Mouse (Mus musculus) lung, postnatal 0 days (tissue): ENCODE measurements at regions not wholly inside any gene's neighbourhood (a gene's known extent, or its start where the extent isn't known, plus 50 kb on each side); places are given as distances from the start of the nearest gene placed in this dataset.

Experiments used
- ATAC-seq: fragments of 200-750 bp; cut with Nextera tagmentation; 2 replicates; pipeline ENCODE4 v1.8.0; 2017; ENCODE audit warnings: moderate library complexity
- DNase-seq: peaks from one replicate; pipeline ENCODE4 v3.0.0-alpha.2; 2016; ENCODE audit warnings: low spot score
- H3K27ac ChIP-seq: fragments of 300-500 bp; sonication (generic); 2 replicates; pipeline ENCODE4 v1.5.1; 2014; ENCODE audit warnings: antibody characterized with exemption, mild to moderate bottlenecking, low read length, mixed read lengths
- H3K27me3 ChIP-seq: fragments of 300-500 bp; sonication (generic); replicated peaks from 2 replicates; pipeline ENCODE4 v1.6.1; 2014; ENCODE audit warnings: low read length, mixed read lengths; ENCODE audit not compliant: insufficient read depth
- H3K36me3 ChIP-seq: fragments of 300-500 bp; sonication (generic); 2 replicates; pipeline ENCODE4 v1.6.1; 2014; ENCODE audit warnings: low read length, mixed read lengths; ENCODE audit not compliant: insufficient read depth
- H3K4me1 ChIP-seq: fragments of 300-500 bp; sonication (generic); 2 replicates; pipeline ENCODE4 v1.6.1; 2014; ENCODE audit warnings: antibody characterized with exemption, low read depth, low read length, mixed read lengths; ENCODE audit not compliant: insufficient read depth
- H3K4me2 ChIP-seq: fragments of 300-500 bp; sonication (generic); replicated peaks from 2 replicates; pipeline ENCODE4 v1.6.1; 2014; ENCODE audit warnings: low read depth, mild to moderate bottlenecking, low read length, moderate library complexity, mixed read lengths
- H3K4me3 ChIP-seq: fragments of 300-500 bp; sonication (generic); 2 replicates; pipeline ENCODE4 v1.5.1; 2014; ENCODE audit warnings: low read depth, low read length
- H3K9ac ChIP-seq: fragments of 300-500 bp; sonication (generic); replicated peaks from 2 replicates; pipeline ENCODE4 v1.6.1; 2014; ENCODE audit warnings: low read depth, mild to moderate bottlenecking
- H3K9me3 ChIP-seq: fragments of 300-500 bp; sonication (generic); 2 replicates; pipeline ENCODE4 v1.6.1; 2016; ENCODE audit warnings: low read length, mixed read lengths
- CTCF ChIP-seq: IDR thresholded peaks from 2 replicates; pipeline ENCODE4 v1.5.1; 2016; ENCODE audit warnings: antibody characterized with exemption, mild to moderate bottlenecking
- EP300 ChIP-seq: IDR thresholded peaks from 2 replicates; pipeline ENCODE4 v1.6.1; 2016; ENCODE audit warnings: antibody characterized with exemption, mild to moderate bottlenecking, control low read depth
- WGBS: fragments of 180-500 bp; shearing (Covaris S2); extraction: QIAGEN DNeasy Blood & Tissue Kit; methylation state at CpG from one replicate; pipeline ENCODE4 v1.1.7; 2014; 5-methylcytosine and 5-hydroxymethylcytosine counted together

DNA sequence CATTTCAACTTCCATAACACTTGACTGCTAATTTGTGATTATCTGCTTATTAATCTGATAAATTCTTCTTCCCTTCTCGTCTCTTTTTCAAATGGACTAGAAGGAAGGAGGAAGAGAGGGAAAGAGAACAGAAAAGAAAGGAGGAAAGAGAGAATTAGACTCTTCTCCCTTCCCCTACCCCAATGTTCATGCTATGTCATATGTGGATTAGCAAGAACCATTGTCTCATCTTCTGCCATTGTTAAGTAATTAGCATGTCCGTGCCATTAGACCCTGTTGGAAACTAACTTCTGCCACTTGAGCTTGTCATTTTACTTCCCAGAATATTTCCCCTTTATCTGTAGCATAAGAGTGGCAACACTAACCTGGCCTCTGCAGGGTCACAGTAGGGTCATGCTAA, 78.8 kb upstream of the Serbp1 start:
- TF ChIP-seq EP300 (no peak; the same call in 1 of the 2 replicates), CTCF (no peak)
- Histone ChIP-seq H3K36me3 (no peaks in the 10 kb centered on the region), H3K9ac (no peak overlapping the region), H3K27me3 (no peaks in the 10 kb centered on the region), H3K4me3 (no peak overlapping the region), H3K4me1 (no peaks in the 10 kb centered on the region), H3K9me3 (no peaks in the 10 kb centered on the region), H3K27ac (no peak overlapping the region), H3K4me2 (no peak overlapping the region)
- 9% methylated on average over 2 of the region's 2 CpGs for WGBS
- ATAC-seq (no peak), DNase-seq (no peak)

DNA sequence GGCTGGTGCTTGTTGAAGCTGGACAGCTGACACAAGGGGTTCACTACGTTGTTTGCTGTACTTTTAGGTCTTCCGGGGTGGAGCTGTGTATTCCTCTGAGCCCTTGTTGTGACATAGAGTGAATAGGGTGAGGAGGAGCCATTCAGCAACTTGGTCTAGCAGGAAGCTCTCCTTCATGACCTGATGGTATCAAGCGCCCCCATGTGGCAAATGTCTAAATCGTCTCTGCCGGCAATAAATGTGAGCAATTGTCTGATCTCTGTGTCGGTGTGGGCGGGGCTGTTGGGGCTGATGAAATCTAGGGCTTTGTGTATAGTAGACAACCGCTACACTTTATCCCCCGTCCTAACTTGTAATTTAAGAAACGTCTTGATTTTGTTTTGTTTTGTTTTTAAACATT, 79.2 kb upstream of the Serbp1 start:
- Histone ChIP-seq H3K4me3 (no peak overlapping the region), H3K9ac (no peak overlapping the region), H3K4me2 (no peak overlapping the region), H3K27ac (no peak overlapping the region), H3K9me3 (no peaks in the 10 kb centered on the region), H3K27me3 (no peaks in the 10 kb centered on the region), H3K36me3 (no peaks in the 10 kb centered on the region), H3K4me1 (no peaks in the 10 kb centered on the region)
- TF ChIP-seq CTCF (peak; percentile 90), EP300 (peak; percentile 50; the same call in 1 of the 2 replicates)
- DNase-seq: peak; percentile 96
- peak; percentile 88 for ATAC-seq
- WGBS: 3% methylated on average over 10 of the region's 10 CpGs

DNA sequence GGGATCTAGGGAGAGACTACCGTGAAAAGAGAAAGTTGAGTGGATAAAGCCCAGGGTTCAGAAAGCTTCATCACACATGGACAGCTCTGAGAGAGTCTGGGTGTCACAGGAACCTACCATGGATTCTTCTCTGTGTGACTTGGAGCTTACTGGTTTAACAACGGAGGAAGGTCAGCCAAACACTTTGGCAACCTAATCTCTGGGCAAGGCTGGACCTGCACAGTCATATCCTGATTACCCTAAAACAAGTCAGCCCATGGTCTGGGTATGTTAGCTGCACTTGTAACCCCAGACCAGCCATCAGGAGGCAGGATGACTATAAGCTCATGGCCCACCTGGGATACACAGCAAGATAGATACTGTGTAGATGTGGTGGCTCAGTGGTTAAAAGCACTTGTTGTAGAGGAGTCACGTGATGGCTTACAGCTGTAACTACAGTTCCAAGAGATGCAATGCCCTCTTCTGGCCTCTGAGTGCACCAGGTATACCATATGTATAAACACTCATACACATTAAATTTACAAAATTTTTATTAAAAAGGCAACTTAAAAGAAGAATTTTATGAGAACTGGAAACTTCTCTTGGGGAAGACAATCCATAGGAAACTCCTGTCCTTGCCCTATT, 85.0 kb upstream of the Serbp1 start:
- H3K9ac ChIP-seq: no peak overlapping the region
- TF ChIP-seq CTCF (peak; percentile 31), EP300 (no peak)
- 66% methylated on average over 3 of the region's 3 CpGs for WGBS
- no peaks in the 10 kb centered on the region for H3K4me1 ChIP-seq
- H3K27me3 ChIP-seq: no peaks in the 10 kb centered on the region
- H3K36me3 ChIP-seq: no peaks in the 10 kb centered on the region
- no peak overlapping the region for H3K27ac ChIP-seq
- H3K4me3 ChIP-seq: no peak overlapping the region
- ATAC-seq: no peak; the same call in 1 of the 2 replicates
- no peak overlapping the region for H3K4me2 ChIP-seq
- H3K9me3 ChIP-seq: no peaks in the 10 kb centered on the region
- no peak for DNase-seq

DNA sequence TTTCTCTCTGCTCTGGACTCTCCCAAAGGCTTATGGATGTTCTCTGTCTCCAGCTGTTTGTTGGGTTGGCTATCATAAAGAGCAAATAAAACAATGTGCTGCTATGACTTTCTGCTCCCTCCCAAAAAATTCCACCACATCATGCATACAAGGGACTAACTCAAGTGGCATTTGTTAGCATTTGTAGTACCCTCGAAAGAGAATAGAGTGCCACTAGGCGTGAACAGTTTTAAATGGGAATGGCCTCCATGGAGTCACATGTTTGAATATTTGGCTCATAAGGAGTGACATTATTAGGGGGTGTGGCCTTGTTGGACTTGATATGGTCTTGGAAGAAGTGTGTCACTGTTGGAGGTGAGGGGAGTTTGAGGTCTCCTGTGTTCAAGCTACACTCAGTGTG, 86.5 kb upstream of the Serbp1 start:
- H3K4me2 ChIP-seq: no peak overlapping the region
- TF ChIP-seq EP300 (peak; percentile 42; the same call in 1 of the 2 replicates), CTCF (no peak)
- no peaks in the 10 kb centered on the region for H3K4me1 ChIP-seq
- H3K27ac ChIP-seq: no peak overlapping the region
- no peaks in the 10 kb centered on the region for H3K27me3 ChIP-seq
- no peak overlapping the region for H3K9ac ChIP-seq
- peak; percentile 74 for ATAC-seq
- WGBS: 49% methylated on average over 2 of the region's 2 CpGs
- H3K4me3 ChIP-seq: no peak overlapping the region
- peak; percentile 55 for DNase-seq
- no peaks in the 10 kb centered on the region for H3K36me3 ChIP-seq
- no peaks in the 10 kb centered on the region for H3K9me3 ChIP-seq

DNA sequence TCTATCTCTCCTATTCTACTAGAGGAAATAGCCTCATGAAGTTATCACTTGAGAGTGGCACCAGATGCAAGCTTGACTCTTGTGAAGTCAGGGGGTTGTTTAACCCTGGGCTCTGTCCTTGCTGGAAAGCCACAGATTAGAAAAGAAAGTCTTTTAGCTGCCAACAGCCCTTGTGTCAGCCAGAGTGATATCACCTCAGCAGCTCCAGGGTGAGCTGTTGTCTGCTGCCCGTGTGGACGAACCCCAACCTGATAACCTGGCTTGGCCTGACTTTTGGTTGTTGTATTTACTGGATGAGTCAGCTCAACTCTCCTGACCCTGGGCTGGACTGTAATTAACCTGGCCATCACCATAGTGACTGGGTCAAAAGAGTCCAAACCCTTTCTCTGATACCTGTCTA, 88.6 kb upstream of the Serbp1 start:
- 46% methylated on average over 2 of the region's 2 CpGs for WGBS
- Histone ChIP-seq H3K4me1 (no peaks in the 10 kb centered on the region), H3K36me3 (no peaks in the 10 kb centered on the region), H3K9me3 (no peaks in the 10 kb centered on the region), H3K4me3 (no peak overlapping the region), H3K27me3 (no peaks in the 10 kb centered on the region), H3K27ac (no peak overlapping the region), H3K9ac (no peak overlapping the region), H3K4me2 (no peak overlapping the region)
- TF ChIP-seq EP300 (no peak), CTCF (no peak)
- DNase-seq (no peak), ATAC-seq (no peak)

DNA sequence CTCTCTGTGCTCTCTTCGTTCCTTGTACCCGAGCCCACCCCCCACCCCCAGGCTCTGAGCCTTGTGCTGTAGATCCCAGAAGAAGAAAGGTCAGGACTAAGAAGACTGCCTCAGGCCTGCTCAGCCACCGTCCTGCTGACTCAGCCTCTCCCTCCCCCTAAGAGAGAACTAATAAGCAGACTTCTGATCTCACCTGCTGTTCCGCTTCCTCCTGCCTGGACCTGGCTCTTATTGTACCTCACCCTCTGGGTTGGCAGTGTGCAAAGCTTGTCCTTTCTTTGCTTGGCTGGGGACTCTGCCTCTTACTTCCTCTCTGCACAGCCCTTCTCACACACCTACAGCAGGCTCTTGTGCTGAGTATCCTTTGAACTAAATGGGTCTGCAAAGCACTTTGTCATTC, 91.3 kb upstream of the Serbp1 start:
- Histone ChIP-seq H3K4me2 (no peak overlapping the region), H3K9me3 (no peaks in the 10 kb centered on the region), H3K36me3 (no peaks in the 10 kb centered on the region), H3K4me1 (no peaks in the 10 kb centered on the region), H3K27ac (peak overlapping the region; percentile 47; the same call in 1 of the 2 replicates), H3K27me3 (no peaks in the 10 kb centered on the region), H3K9ac (no peak overlapping the region), H3K4me3 (no peak overlapping the region)
- ATAC-seq (peak; percentile 70), DNase-seq (peak; percentile 67)
- WGBS: 16% methylated on average over 4 of the region's 4 CpGs
- TF ChIP-seq CTCF (no peak), EP300 (no peak)

DNA sequence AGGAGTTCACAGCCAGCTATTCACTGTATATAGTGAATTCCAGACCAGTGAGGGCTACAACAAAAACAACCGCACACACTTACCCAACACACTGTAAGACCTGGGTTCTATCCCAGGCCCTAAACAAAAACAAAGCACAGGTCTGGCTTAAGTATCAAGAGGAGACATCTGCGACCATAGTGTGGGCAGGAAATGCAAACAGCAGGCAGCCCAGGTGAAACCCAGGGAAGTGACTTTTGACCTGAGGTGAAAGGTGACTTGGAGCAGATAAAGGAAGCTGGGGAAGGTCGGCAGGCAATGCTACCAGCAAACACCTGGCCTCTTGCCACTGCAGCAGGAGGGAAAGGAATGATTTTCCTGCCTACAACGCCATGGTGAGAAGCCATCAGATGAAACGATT, 92.0 kb upstream of the Serbp1 start:
- no peak for ATAC-seq
- H3K4me1 ChIP-seq: no peaks in the 10 kb centered on the region
- TF ChIP-seq EP300 (no peak), CTCF (no peak)
- no peak for DNase-seq
- no peak overlapping the region for H3K4me3 ChIP-seq
- 36% methylated on average over 5 of the region's 5 CpGs for WGBS
- H3K36me3 ChIP-seq: no peaks in the 10 kb centered on the region
- H3K27me3 ChIP-seq: no peaks in the 10 kb centered on the region
- no peak overlapping the region for H3K4me2 ChIP-seq
- H3K27ac ChIP-seq: peak overlapping the region; percentile 47; the same call in 1 of the 2 replicates
- H3K9ac ChIP-seq: no peak overlapping the region
- no peaks in the 10 kb centered on the region for H3K9me3 ChIP-seq
